Mouse (Mus musculus): ENCODE data around the gene Cd82. TPM values are rescaled to one million over a fixed set of nuclear protein-coding genes. Genes with fewer than 3 reads are reported as not detected.

Cd82 gene
- polyA plus RNA-seq, 1 experiment from 2014 or later = 20.0 TPM

DNA sequence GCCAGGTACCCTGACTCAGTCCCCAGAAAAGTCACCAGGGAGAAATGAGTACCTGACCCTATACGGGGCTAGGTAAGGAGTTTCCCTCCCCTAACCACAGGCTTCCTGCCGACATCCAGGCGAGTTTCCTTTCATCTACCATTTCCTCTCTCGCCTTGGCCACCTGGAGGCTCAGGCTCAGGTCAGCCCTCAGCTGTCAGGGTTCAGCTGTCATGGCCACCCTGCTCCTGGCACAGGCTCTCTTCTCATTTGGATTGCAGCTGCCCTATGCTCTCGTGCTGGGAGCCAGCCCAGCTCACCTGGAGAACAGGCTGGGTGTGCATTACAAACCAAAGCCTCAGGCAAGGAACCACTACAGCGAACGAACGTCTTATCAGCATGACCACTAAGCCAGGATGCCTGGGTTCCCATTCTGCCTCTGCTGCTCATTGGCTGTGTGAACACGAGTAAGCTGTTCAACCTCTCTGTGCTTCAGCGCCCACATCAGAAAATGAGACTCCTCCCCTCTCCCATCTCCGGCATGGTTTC, 34.9 kb downstream of the Cd82 start:
- H3K4me2 ChIP-seq (replicated peaks) = no peak overlapping the region
- H3K27ac ChIP-seq = no peak overlapping the region
- no peak overlapping the region for H3K4me3 ChIP-seq (replicated peaks; ENCODE audit: low read length)
- H3K27me3 ChIP-seq (ENCODE audit: control insufficient read depth, insufficient read depth, low read length) = no peaks in the 10 kb centered on the region
- no peaks in the 10 kb centered on the region for H3K4me1 ChIP-seq (replicated peaks; ENCODE audit: control insufficient read depth, insufficient read depth, low read length)
- WGBS = 65% methylated on average over 11 of the region's 11 CpGs
- no peaks in the 10 kb centered on the region for H3K9me3 ChIP-seq (ENCODE audit: control insufficient read depth, low read length)
- ATAC-seq (ENCODE audit: low FRiP score) (no peak), DNase-seq (ENCODE audit: low spot score) (no peak)
- no peaks in the 10 kb centered on the region for H3K36me3 ChIP-seq (replicated peaks; ENCODE audit: control insufficient read depth, insufficient read depth)
- H3K9ac ChIP-seq = no peak overlapping the region

DNA sequence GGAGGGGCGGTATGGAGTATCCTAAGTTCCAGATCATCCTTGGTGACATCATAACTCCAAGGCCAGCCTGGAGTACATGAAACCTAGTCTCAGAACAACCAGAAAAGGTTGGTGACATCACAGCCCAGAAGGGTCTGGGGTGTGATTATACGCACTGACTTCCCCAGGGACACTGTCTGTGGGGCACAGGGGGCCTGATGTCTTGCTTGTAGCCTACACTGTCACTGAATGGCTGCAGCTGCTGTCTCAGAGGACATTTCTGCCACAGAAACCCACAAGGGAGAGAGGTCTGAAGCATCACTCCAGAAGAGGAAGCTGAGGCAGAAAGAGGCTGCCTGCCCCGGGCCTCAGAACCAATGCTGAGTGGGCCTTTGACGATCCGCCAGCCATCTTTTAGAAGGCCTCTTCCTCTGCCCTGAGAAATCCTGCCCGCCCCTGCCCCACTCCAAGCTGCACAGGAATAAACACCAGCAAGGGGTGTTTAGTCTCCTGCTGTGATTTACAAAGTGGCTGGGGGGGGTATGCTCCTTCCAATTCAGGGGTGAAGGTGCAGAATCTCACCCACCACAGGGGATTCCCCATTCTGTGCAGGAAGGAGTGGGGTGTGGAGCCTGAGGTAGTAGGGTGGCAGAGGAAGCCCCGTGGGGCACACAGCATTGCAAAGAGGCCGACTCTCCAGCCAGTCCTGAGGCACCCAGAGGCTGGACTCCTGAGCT, 35.8 kb downstream of the Cd82 start:
- no peaks in the 10 kb centered on the region for H3K9me3 ChIP-seq (ENCODE audit: control insufficient read depth, low read length)
- H3K4me2 ChIP-seq (replicated peaks) = no peak overlapping the region
- H3K36me3 ChIP-seq (replicated peaks; ENCODE audit: control insufficient read depth, insufficient read depth) = no peaks in the 10 kb centered on the region
- H3K4me1 ChIP-seq (replicated peaks; ENCODE audit: control insufficient read depth, insufficient read depth, low read length) = no peaks in the 10 kb centered on the region
- H3K27me3 ChIP-seq (ENCODE audit: control insufficient read depth, insufficient read depth, low read length) = no peaks in the 10 kb centered on the region
- H3K27ac ChIP-seq = no peak overlapping the region
- WGBS = 64% methylated on average over 8 of the region's 8 CpGs
- H3K4me3 ChIP-seq (replicated peaks; ENCODE audit: low read length) = no peak overlapping the region
- H3K9ac ChIP-seq = no peak overlapping the region
- DNase-seq (ENCODE audit: low spot score) = no peak
- no peak for ATAC-seq (ENCODE audit: low FRiP score)

DNA sequence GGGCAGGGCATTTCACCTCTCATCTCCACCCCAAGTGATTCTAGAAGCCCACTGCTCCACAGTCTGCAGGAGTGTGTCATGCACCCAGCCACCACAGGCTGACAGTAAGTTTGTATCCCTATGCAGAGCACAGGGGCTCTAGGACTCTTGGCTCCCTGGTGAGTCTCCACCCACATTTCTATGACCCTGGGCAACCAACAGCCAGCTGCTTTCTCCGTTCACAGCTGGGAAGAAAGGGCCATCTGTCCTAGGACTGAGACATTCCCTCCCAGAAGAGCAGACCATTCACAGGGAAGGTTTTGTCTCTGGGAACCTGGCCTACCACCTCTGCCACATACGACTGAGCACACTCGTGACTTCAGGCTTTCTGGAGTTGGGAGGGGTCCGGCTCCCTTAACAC, 37.1 kb downstream of the Cd82 start:
- no peak overlapping the region for H3K4me3 ChIP-seq (replicated peaks; ENCODE audit: low read length)
- no peaks in the 10 kb centered on the region for H3K9me3 ChIP-seq (ENCODE audit: control insufficient read depth, low read length)
- no peak for DNase-seq (ENCODE audit: low spot score)
- ATAC-seq (ENCODE audit: low FRiP score) = no peak
- no peaks in the 10 kb centered on the region for H3K4me1 ChIP-seq (replicated peaks; ENCODE audit: control insufficient read depth, insufficient read depth, low read length)
- no peak overlapping the region for H3K27ac ChIP-seq
- no peaks in the 10 kb centered on the region for H3K36me3 ChIP-seq (replicated peaks; ENCODE audit: control insufficient read depth, insufficient read depth)
- H3K27me3 ChIP-seq (ENCODE audit: control insufficient read depth, insufficient read depth, low read length) = no peaks in the 10 kb centered on the region
- no peak overlapping the region for H3K4me2 ChIP-seq (replicated peaks)
- WGBS = 48% methylated on average over 4 of the region's 4 CpGs
- H3K9ac ChIP-seq = no peak overlapping the region

DNA sequence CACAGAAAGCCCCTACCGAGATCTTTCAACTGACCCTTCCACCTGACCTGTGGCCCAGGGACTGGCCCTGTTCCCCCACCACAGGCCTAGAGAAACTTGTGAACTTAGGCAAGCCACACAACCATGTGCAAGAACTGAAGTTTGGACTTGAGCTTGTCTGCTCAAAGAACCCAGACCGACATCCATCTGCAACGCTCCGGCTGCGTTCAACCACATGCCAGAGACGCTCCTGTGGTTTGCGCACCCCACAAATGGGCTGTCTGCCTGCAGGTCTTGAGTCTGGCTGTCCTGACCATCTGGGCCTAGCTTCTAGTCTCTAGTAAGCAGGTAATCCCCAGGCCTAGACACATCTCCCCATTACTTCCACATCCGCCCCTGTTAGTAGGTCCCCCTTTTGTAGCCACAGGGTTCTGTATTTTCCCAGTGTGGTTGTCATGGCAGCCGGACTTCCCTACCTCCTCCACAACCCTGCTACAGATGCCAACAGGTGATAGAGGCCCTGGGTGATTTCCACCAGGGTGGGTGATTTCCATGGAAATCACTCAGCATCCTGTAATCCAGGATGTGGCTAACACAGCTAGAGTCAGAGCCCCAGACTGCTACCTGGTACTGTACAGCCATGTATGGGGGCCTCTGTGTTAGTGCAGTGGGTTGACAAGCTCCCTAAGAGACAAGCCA, 38.5 kb downstream of the Cd82 start:
- no peaks in the 10 kb centered on the region for H3K27me3 ChIP-seq (ENCODE audit: control insufficient read depth, insufficient read depth, low read length)
- H3K4me2 ChIP-seq (replicated peaks) = no peak overlapping the region
- no peak overlapping the region for H3K4me3 ChIP-seq (replicated peaks; ENCODE audit: low read length)
- H3K27ac ChIP-seq = no peak overlapping the region
- no peaks in the 10 kb centered on the region for H3K36me3 ChIP-seq (replicated peaks; ENCODE audit: control insufficient read depth, insufficient read depth)
- H3K4me1 ChIP-seq (replicated peaks; ENCODE audit: control insufficient read depth, insufficient read depth, low read length) = no peaks in the 10 kb centered on the region
- DNase-seq (ENCODE audit: low spot score) (no peak), ATAC-seq (ENCODE audit: low FRiP score) (no peak)
- no peak overlapping the region for H3K9ac ChIP-seq
- 93% methylated on average over 9 of the region's 9 CpGs for WGBS
- no peaks in the 10 kb centered on the region for H3K9me3 ChIP-seq (ENCODE audit: control insufficient read depth, low read length)

DNA sequence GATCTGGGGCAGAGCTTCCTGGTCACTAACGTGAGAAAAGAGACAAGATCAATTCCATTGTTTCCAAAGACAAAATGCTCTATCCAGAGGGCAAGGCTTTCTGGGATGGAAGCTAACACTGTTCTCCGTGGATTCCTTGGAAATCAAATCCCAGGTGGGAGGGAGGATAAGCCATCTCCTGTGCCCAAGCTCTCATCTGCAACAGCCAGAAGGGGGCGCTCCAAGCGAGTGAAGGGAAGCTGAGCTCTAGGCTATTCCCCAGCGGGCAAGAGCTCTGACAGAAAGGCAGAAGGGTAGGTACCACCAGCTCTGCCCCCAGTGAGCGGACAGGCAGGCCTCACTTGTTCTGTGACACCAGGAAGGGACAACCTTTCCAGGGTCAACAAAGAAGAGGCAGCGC, 41.6 kb downstream of the Cd82 start:
- WGBS = 32% methylated on average over 7 of the region's 7 CpGs
- H3K4me2 ChIP-seq (replicated peaks) = no peak overlapping the region
- H3K27ac ChIP-seq = no peak overlapping the region
- DNase-seq (ENCODE audit: low spot score) (peak; percentile 66), ATAC-seq (ENCODE audit: low FRiP score) (no peak)
- H3K27me3 ChIP-seq (ENCODE audit: control insufficient read depth, insufficient read depth, low read length) = no peaks in the 10 kb centered on the region
- no peak overlapping the region for H3K4me3 ChIP-seq (replicated peaks; ENCODE audit: low read length)
- H3K9me3 ChIP-seq (ENCODE audit: control insufficient read depth, low read length) = no peaks in the 10 kb centered on the region
- no peak overlapping the region for H3K9ac ChIP-seq
- no peaks in the 10 kb centered on the region for H3K4me1 ChIP-seq (replicated peaks; ENCODE audit: control insufficient read depth, insufficient read depth, low read length)
- H3K36me3 ChIP-seq (replicated peaks; ENCODE audit: control insufficient read depth, insufficient read depth) = no peaks in the 10 kb centered on the region

DNA sequence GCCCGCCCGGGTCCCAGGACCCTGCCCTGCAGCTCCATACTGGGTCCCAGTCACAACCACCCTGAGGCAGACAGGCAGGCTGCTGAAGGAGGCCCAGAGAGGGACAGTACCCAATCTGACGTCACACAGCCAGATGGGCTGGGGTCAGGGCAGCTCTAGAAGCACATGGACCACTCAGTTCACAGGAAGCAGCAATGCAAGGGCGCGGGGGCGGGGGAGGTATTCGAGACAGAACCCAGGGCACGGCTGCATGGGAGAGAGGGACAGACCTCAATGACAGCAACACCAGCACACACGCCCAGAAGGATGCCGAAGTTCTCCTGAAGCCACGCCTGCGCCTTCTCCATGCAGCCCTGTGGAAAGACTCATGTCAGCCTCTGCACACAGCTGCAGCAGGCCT, 43.0 kb downstream of the Cd82 start:
- no peak overlapping the region for H3K4me2 ChIP-seq (replicated peaks)
- no peak overlapping the region for H3K27ac ChIP-seq
- H3K9ac ChIP-seq = no peak overlapping the region
- 86% methylated on average over 12 of the region's 12 CpGs for WGBS
- H3K27me3 ChIP-seq (ENCODE audit: control insufficient read depth, insufficient read depth, low read length) = no peaks in the 10 kb centered on the region
- H3K36me3 ChIP-seq (replicated peaks; ENCODE audit: control insufficient read depth, insufficient read depth) = no peaks in the 10 kb centered on the region
- H3K4me3 ChIP-seq (replicated peaks; ENCODE audit: low read length) = no peak overlapping the region
- ATAC-seq (ENCODE audit: low FRiP score) (no peak), DNase-seq (ENCODE audit: low spot score) (no peak)
- no peaks in the 10 kb centered on the region for H3K9me3 ChIP-seq (ENCODE audit: control insufficient read depth, low read length)
- H3K4me1 ChIP-seq (replicated peaks; ENCODE audit: control insufficient read depth, insufficient read depth, low read length) = no peaks in the 10 kb centered on the region

DNA sequence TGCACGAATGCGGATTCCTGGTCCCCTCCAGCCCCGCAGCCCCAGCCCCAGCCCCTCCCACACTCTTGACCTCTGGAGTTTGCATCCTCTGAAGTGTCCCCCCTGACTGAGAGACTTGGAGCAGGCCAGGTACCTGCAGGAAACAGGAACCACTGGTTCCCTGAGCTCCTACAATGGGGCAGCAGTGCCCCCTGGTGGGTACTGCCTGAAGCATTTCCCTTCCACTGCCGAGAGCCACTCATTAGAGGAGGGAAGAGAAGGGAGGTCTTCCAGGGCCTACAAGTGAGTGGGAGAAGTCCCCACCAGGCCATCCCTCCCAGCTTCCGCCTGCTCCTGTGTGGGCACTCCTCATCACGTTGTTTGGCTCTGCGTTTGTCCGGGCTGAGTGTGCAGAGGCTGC, 44.5 kb downstream of the Cd82 start:
- no peaks in the 10 kb centered on the region for H3K27me3 ChIP-seq (ENCODE audit: control insufficient read depth, insufficient read depth, low read length)
- H3K4me1 ChIP-seq (replicated peaks; ENCODE audit: control insufficient read depth, insufficient read depth, low read length) = no peaks in the 10 kb centered on the region
- no peak overlapping the region for H3K4me2 ChIP-seq (replicated peaks)
- H3K9ac ChIP-seq = no peak overlapping the region
- H3K9me3 ChIP-seq (ENCODE audit: control insufficient read depth, low read length) = no peaks in the 10 kb centered on the region
- no peaks in the 10 kb centered on the region for H3K36me3 ChIP-seq (replicated peaks; ENCODE audit: control insufficient read depth, insufficient read depth)
- 11% methylated on average over 8 of the region's 8 CpGs for WGBS
- H3K4me3 ChIP-seq (replicated peaks; ENCODE audit: low read length) = no peak overlapping the region
- H3K27ac ChIP-seq = no peak overlapping the region
- peak; percentile 93 for DNase-seq (ENCODE audit: low spot score)
- ATAC-seq (ENCODE audit: low FRiP score) = peak; percentile 76

DNA sequence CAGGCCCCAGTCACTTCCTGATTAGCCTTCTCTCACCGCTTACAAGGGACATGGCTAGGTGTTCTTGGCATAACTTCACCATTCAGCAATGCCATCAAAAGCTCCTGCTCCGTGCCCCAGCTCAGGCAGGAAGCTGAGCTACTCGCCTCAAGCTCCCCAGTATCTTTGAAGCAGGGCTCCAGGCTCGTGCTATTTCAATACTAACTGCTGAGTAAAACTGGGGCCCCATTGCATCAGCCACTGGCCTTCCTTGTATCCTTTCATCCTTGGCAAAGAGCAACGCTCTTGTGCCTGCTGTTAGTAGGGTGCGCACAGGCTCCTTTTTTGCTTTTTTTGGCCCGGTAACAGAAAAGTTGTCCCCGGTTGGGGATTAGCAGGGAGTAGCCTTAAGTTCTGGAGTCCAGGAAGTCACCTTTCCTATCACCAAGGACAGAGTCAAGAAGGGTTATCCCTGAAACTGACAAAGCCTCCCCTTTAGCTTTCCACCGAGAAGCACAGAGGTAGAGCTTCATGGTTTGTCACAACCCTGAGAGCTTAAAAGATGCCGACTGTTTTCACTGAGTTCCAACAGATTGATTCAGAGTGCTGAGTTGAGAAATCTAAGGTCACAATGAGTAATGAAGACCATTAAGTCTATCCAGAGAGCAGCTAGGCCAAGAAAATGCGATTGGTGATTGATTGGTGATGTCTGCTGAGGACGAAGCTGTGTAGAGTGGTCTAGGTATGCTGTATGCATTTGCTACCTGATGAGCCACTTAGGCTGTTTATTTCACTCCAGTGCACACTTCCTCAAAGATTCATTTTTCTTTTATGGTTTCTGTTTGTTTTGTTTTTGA, 45.8 kb downstream of the Cd82 start:
- 86% methylated on average over 12 of the region's 12 CpGs for WGBS
- no peaks in the 10 kb centered on the region for H3K27me3 ChIP-seq (ENCODE audit: control insufficient read depth, insufficient read depth, low read length)
- no peak for DNase-seq (ENCODE audit: low spot score)

DNA sequence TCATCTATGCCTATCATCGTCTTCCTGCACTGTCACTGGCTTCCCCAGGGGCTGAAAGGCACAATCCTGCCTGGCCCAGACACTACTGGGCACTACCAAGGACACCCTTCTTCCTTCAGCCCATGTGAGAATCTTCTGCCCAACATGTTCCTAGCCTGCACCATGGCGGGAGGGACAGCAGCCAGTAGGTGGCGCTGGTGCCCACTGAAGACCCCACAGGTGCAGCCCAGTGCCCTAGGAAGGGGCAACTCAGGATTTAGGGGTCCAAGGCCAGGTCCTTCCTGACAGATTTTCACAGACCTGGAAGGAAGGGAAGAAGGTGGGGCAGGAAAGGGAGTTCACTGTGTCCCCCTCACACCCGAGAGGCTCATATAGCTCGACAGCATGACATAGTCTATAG, 47.7 kb downstream of the Cd82 start:
- DNase-seq (ENCODE audit: low spot score) (peak; percentile 48), ATAC-seq (ENCODE audit: low FRiP score) (no peak)
- 47% methylated on average over 5 of the region's 5 CpGs for WGBS
- no peak overlapping the region for H3K27ac ChIP-seq
- no peaks in the 10 kb centered on the region for H3K27me3 ChIP-seq (ENCODE audit: control insufficient read depth, insufficient read depth, low read length)
- H3K9me3 ChIP-seq (ENCODE audit: control insufficient read depth, low read length) = no peaks in the 10 kb centered on the region
- no peak overlapping the region for H3K9ac ChIP-seq
- H3K4me2 ChIP-seq (replicated peaks) = no peak overlapping the region
- H3K36me3 ChIP-seq (replicated peaks; ENCODE audit: control insufficient read depth, insufficient read depth) = no peaks in the 10 kb centered on the region
- no peak overlapping the region for H3K4me3 ChIP-seq (replicated peaks; ENCODE audit: low read length)
- peaks cover 3% of the 10 kb centered on the region; the same call in 1 of the 2 replicates for H3K4me1 ChIP-seq (replicated peaks; ENCODE audit: control insufficient read depth, insufficient read depth, low read length)

More for the DNA sequence above, 45.8 kb downstream of the Cd82 start:
- no peaks in the 10 kb centered on the region for H3K36me3 ChIP-seq (replicated peaks; ENCODE audit: control insufficient read depth, insufficient read depth)
- no peak overlapping the region for H3K4me3 ChIP-seq (replicated peaks; ENCODE audit: low read length)
- no peaks in the 10 kb centered on the region for H3K4me1 ChIP-seq (replicated peaks; ENCODE audit: control insufficient read depth, insufficient read depth, low read length)
- no peaks in the 10 kb centered on the region for H3K9me3 ChIP-seq (ENCODE audit: control insufficient read depth, low read length)
- no peak overlapping the region for H3K4me2 ChIP-seq (replicated peaks)
- no peak for ATAC-seq (ENCODE audit: low FRiP score)
- H3K9ac ChIP-seq = no peak overlapping the region
- H3K27ac ChIP-seq = no peak overlapping the region

All from hindbrain, embryonic 14.5 days (tissue).